Mouse (Mus musculus) ES-E14 (cell line): ENCODE results near the gene Fus. TPM values are rescaled to one million over a fixed set of nuclear protein-coding genes. Genes with fewer than 3 reads are reported as not detected.

Experiments used
- DNase-seq: peaks from one replicate; pipeline ENCODE4 v3.0.0-alpha.2; 2013; ENCODE audit warnings: low read depth, low spot score
- H3K27ac ChIP-seq: 2 replicates; pipeline ENCODE4 v1.5.1; 2012; ENCODE audit warnings: low read depth, mild to moderate bottlenecking, low read length, moderate library complexity, mixed read lengths; ENCODE audit not compliant: poor library complexity, insufficient read depth, severe bottlenecking
- H3K36me3 ChIP-seq: 2 replicates; pipeline ENCODE4 v1.6.1; 2012; ENCODE audit warnings: mild to moderate bottlenecking, low read length, moderate library complexity, mixed read lengths; ENCODE audit not compliant: control insufficient read depth, poor library complexity, insufficient read depth, severe bottlenecking
- H3K4me1 ChIP-seq, 2 experiments: fragments of 150-350 bp in 1 of 2; sonication (generic) in 1 of 2; 2 replicates each; pipeline ENCODE4 v1.6.1; 2012; ENCODE audit warnings: low read length in 2 of 2, mild to moderate bottlenecking in 1 of 2, mixed read lengths in 1 of 2; ENCODE audit not compliant: control insufficient read depth in 2 of 2, insufficient read depth in 2 of 2, poor library complexity in 1 of 2
- H3K4me3 ChIP-seq, 2 experiments: fragments of 150-350 bp in 1 of 2; sonication (generic) in 1 of 2; 2 replicates each; pipeline ENCODE4 v1.5.1; 2012; ENCODE audit warnings: low read length in 2 of 2, low read depth in 1 of 2, mild to moderate bottlenecking in 1 of 2, mixed read lengths in 1 of 2; ENCODE audit not compliant: insufficient read depth in 1 of 2, poor library complexity in 1 of 2, severe bottlenecking in 1 of 2
- H3K9ac ChIP-seq: 2 replicates; pipeline ENCODE4 v1.6.1; 2012; ENCODE audit warnings: low read depth, mild to moderate bottlenecking, low read length, mixed read lengths; ENCODE audit not compliant: poor library complexity, insufficient read depth, severe bottlenecking
- H3K9me3 ChIP-seq: fragments of 150-350 bp; sonication (generic); 2 replicates; pipeline ENCODE4 v1.6.1; 2012; ENCODE audit warnings: low read depth, mild to moderate bottlenecking, low read length; ENCODE audit not compliant: control insufficient read depth, insufficient read depth
- CHD2 ChIP-seq: IDR thresholded peaks from 2 replicates; pipeline ENCODE4 v1.6.1; 2014; ENCODE audit warnings: mild to moderate bottlenecking, low read depth, low read length, inconsistent platforms
- HCFC1 ChIP-seq: IDR thresholded peaks from 2 replicates; pipeline ENCODE4 v1.6.1; 2012; ENCODE audit warnings: low read length, inconsistent platforms, borderline replicate concordance; ENCODE audit not compliant: insufficient read depth
- MAFK ChIP-seq: IDR thresholded peaks from 2 replicates; pipeline ENCODE4 v1.6.1; 2014; ENCODE audit warnings: mild to moderate bottlenecking, low read depth, low read length, inconsistent platforms; ENCODE audit not compliant: insufficient read depth
- ZC3H11A ChIP-seq: IDR thresholded peaks from 2 replicates; pipeline ENCODE4 v1.6.1; 2012; ENCODE audit warnings: low read depth, mild to moderate bottlenecking, inconsistent platforms, low read length, borderline replicate concordance
- ZNF384 ChIP-seq: IDR thresholded peaks from 2 replicates; pipeline ENCODE4 v1.6.1; 2012; ENCODE audit warnings: low read depth, low read length, inconsistent platforms
- in situ Hi-C, 2 experiments: fragments of 600-800 bp; cut with MboI; formaldehyde crosslinking; loops; one replicate each; pipeline ENCODE4 v1.15.1; 2025; ENCODE audit warnings: low sequenced_read_pairs in 2 of 2, inconsistent platforms in 1 of 2; ENCODE audit not compliant: unreplicated experiment in 2 of 2
- total RNA-seq: library from RNA; depleted of rRNA; stranded (reverse); fragments of 300-350 nt; gene quantifications from 2 replicates; pipeline ENCODE4 v1.2.3, GENCODE M21; 2012; rRNA removed

Gene Fus
- total RNA-seq, 1 experiment: 142 TPM

DNA sequence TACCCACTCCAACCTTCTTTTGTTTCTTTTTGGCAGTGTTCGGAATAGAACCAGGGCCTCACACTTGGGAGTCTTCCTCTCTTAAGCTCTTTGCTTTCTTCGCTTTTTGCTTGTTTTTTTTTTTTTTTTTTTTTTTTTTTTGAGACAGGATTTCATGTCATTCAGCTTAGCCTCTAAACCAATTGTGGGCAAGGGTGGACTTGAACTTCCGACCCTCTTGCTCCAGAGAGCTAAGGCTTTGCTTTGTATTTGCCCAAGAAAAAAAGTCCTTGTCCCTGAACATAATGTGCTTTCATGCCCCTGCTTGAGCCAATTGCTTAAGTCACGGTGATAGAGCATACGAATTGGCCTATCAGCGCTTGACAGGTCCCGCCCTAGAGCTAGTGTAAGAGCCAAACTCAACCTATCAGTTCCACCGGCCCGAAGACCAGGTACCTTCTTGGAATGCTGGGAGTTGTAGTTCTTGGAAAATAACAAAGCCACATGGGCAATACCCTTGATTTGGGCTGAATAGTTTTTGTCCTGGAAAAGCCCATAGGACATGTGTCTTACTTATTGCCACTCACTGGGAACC is 64.2 kb downstream of the Fus start:
- no peaks in the 10 kb centered on the region for H3K36me3 ChIP-seq
- H3K9me3 ChIP-seq: no peaks in the 10 kb centered on the region
- H3K4me3 ChIP-seq: no peak overlapping the region
- no peak overlapping the region for H3K27ac ChIP-seq
- DNase-seq: peak; percentile 68
- TF ChIP-seq ZNF384: peak; percentile 91
- TF ChIP-seq CHD2: peak; percentile 58; the same call in 1 of the 2 replicates
- peak; percentile 93 for TF ChIP-seq HCFC1
- TF ChIP-seq MAFK: no peak
- no peak for TF ChIP-seq ZC3H11A
- H3K4me1 ChIP-seq: no peaks in the 10 kb centered on the region
- in situ Hi-C loops: no loop called here
- no peak overlapping the region for H3K9ac ChIP-seq

DNA sequence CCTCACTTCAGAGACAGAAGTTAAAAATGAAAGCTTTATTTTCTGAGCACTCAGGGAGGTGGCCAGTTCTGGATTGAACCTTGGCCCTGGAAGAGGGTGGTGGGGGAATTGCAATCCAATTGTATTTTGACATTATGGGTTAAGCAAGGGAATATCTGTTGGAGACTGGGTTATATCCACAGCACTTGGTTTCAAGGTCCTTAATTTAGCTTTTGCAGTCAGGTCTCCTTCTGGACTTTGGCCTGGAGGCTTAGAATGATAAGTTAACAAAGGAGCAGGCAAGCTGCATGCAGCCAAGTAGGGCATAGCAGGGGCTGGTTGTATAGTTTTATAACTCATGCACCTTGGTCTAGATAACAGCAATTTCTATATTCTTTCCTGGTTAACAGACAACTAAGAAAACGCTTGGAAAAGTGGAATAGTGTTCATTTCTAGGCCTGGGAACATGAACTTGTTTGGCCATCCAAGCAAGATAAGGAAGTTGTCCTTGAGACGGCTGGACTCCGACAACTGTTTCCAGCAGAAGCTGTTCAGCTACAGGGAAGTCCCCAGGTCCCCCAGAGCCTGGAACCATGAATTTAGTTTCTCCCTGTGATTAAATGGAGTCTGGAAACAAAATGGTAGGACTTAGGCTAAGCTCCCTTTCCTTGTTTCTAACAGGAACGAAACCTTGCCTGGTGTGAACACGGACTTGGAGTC is 65.2 kb downstream of the Fus start:
- TF ChIP-seq CHD2 (no peak), ZC3H11A (no peak), MAFK (no peak), ZNF384 (no peak), HCFC1 (no peak)
- Histone ChIP-seq H3K9me3 (no peaks in the 10 kb centered on the region), H3K4me3 (no peak overlapping the region), H3K27ac (no peak overlapping the region), H3K4me1 (no peaks in the 10 kb centered on the region), H3K9ac (no peak overlapping the region), H3K36me3 (no peaks in the 10 kb centered on the region)
- in situ Hi-C loops: no loop called here
- DNase-seq: no peak

DNA sequence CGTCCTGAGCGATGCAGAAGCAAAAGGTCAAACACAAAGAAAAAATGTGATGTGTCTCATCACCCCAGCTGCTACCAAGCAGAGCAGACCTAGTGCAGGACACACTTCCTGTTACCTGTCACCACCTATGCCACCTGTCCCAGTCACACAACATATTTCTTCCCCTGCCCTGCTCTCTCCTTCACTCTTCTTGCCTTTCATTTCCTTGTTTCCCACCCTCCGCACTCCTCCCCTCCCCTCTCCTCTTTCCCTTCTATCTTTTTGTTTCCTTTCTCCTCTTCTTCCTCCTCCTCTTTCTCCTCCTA is 65.7 kb downstream of the Fus start:
- Histone ChIP-seq H3K27ac (no peak overlapping the region), H3K9me3 (no peaks in the 10 kb centered on the region), H3K4me1 (no peaks in the 10 kb centered on the region), H3K36me3 (no peaks in the 10 kb centered on the region), H3K9ac (no peak overlapping the region), H3K4me3 (no peak overlapping the region)
- in situ Hi-C loops: no loop called here
- DNase-seq: no peak
- TF ChIP-seq MAFK (no peak), ZC3H11A (no peak), HCFC1 (no peak), CHD2 (no peak), ZNF384 (no peak)

DNA sequence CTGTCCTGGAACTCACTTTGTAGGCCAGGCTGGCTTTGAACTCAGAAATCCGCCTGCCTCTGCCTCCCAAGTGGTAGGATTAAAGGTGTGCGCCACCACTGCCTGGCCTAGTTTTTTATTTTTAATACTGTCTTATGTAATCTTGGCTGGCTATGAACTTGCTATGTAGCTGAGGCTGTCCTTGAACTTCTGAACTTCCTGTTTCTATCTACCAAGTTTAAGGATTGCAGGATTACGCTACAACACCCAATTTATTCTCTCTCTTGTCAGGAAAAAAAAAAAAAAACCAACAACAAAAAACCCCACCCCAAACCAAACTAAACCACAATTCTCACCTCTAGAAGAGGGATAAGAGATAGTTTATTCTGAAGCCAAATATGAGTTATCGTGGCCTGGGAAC is 66.4 kb downstream of the Fus start:
- Histone ChIP-seq H3K36me3 (no peaks in the 10 kb centered on the region), H3K27ac (no peak overlapping the region), H3K4me3 (no peak overlapping the region), H3K9ac (no peak overlapping the region), H3K4me1 (no peaks in the 10 kb centered on the region), H3K9me3 (no peaks in the 10 kb centered on the region)
- no peak for DNase-seq
- in situ Hi-C loops: no loop called here
- no peak for TF ChIP-seq ZC3H11A

Other genes with a start within 250 kb of the Fus start
- 0.69 and 0.71 TPM in 2 replicates for gene Ctf2, start 235.3 kb upstream of the Fus start, total RNA-seq
- gene Fbxl19, start 222.9 kb upstream of the Fus start, total RNA-seq: 86.9 and 93.0 TPM in 2 replicates
- 14.0 and 30.7 TPM in 2 replicates for gene Orai3, start 197.6 kb upstream of the Fus start, total RNA-seq
- gene Setd1a, start 190.8 kb upstream of the Fus start, total RNA-seq: 22.6 and 24.4 TPM in 2 replicates
- 1.5 and 1.9 TPM in 2 replicates for gene Gm49388, start 181.8 kb upstream of the Fus start, total RNA-seq
- 14.7 and 22.5 TPM in 2 replicates for gene Hsd3b7, start 166.9 kb upstream of the Fus start, total RNA-seq
- 20.9 and 23.7 TPM in 2 replicates for gene Stx4a, start 143.2 kb upstream of the Fus start, total RNA-seq
- gene Stx1b, start 142.9 kb upstream of the Fus start, total RNA-seq: 1.4 and 1.7 TPM in 2 replicates
- gene Zfp646, start 91.2 kb upstream of the Fus start, total RNA-seq: 44.7 and 52.5 TPM in 2 replicates
- 8.6 and 11.3 TPM in 2 replicates for gene Zfp668, start 90.6 kb upstream of the Fus start, total RNA-seq
- 0.67 and 0.69 TPM in 2 replicates for gene Prss53, start 76.5 kb upstream of the Fus start, total RNA-seq
- gene Gm21974, start 72.0 kb upstream of the Fus start, total RNA-seq: not detected in 2 replicates
- 88.5 and 115 TPM in 2 replicates for gene Vkorc1, start 71.8 kb upstream of the Fus start, total RNA-seq
- 53.9 and 56.4 TPM in 2 replicates for gene Bckdk, start 63.4 kb upstream of the Fus start, total RNA-seq
- gene Kat8, start 54.9 kb upstream of the Fus start, total RNA-seq: 35.1 and 35.6 TPM in 2 replicates
- gene Prss8, start 37.4 kb upstream of the Fus start, total RNA-seq: 11.3 and 16.5 TPM in 2 replicates
- gene Prss36, start 20.7 kb upstream of the Fus start, total RNA-seq: 15.3 and 15.4 TPM in 2 replicates
- 38.7 and 62.1 TPM in 2 replicates for gene Pycard, start 26.4 kb downstream of the Fus start, total RNA-seq
- 1.1 and 1.2 TPM in 2 replicates for gene Trim72, start 36.5 kb downstream of the Fus start, total RNA-seq
- 0.42 and 1.0 TPM in 2 replicates for gene Itgam, start 95.2 kb downstream of the Fus start, total RNA-seq
- not detected in 2 replicates for gene Gm49368, start 95.2 kb downstream of the Fus start, total RNA-seq
- not detected in 2 replicates for gene Itgax, start 162.1 kb downstream of the Fus start, total RNA-seq
- gene Itgad, start 186.9 kb downstream of the Fus start, total RNA-seq: not detected in 2 replicates
- gene Cox6a2, start 238.9 kb downstream of the Fus start, total RNA-seq: 0.36 TPM in 1 of 2 replicates, not detected in the other